Mouse (Mus musculus): ENCODE results near the gene Myh6.
"Not testable (repeated sequence)": the region's sequence is repeated elsewhere in the genome, so short reads cannot be mapped to it uniquely, and the experiment has no call there.

Gene Myh6

DNA sequence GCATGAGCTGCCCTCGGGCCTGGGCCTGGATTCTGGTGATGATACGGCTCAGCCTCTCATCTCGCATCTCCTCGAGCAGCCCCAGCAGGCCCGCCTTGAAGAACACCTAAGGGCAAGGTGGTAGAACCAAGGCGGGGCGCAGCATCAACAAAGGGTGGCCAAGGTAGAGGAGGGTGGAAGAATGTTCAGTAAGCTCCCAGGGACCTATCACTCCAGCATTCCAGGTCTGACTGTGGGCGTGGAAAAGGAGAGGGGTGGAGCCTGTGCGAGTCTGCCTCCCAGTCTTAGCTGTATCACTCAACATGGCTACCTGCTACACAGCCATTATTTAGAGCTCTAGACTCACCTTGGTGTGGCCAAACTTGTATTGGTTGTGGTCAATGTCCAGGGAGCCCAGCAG, 10.2 kb downstream of the Myh6 start:
- no peak for DNase-seq (ENCODE audit: low spot score)

DNA sequence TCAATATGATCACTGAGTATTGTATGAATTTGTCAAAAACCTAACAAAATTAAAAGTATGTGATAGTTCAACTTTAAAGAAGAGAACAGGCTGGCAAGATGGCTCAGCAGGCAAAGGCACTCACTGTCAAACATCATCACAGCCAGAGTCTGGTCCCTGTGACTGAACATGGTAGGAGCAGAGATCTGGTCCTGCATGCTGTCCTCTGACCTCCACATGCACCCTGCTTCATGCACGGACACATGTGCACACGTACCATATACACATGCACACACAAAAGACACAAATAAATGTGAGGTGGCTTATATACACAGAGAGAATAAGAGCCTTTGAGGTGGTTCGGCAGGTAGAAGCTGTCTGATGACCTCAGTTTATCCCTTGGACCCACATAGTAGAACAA, 11.2 kb downstream of the Myh6 start:
- DNase-seq (ENCODE audit: low spot score), result no peak

DNA sequence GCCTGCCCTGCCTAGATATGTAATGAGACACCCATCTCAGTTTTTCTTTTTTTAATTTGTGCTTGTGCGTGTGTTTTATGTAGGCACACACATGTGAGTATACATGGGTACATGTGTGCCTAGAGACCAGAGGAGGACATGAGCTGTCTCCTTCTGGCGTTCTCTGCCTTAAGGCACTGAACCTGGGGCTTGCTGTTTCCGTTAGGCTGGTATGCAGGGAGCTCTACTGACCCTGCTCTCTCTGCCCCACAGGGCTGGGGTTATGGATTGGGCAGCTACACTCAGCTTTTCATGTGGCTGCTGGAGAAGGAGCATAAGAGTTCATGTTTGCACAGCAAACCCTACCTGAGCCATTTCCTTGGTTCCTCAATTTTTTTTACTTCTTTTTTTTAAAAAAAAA, 12.3 kb downstream of the Myh6 start:
- DNase-seq (ENCODE audit: low spot score), result no peak

DNA sequence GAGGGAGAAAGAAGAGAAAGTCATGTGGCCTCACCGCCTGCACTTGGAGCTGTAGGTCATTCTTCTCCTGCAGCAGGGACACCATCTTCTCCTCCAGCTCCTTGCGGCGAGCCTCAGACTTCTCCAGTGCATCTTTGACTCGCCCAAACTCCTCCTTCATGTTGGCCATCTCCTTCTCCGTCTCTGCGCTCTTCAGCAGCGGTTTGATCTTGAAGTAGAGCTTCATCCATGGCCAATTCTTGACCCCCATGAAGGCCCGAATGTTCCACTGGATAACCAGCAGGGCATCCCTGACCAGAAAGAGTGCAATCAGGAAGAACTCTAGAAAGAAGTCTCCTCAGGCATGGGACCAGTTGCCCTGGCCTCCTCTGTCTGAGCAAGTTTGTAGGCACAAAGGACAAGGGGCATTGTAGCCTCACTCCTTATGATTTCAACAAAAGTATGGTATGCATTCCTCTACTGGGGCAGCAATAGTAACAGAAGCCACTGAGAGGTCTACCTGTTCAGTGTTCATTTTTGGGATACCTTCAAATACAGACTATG, 13.0 kb downstream of the Myh6 start:
- DNase-seq (ENCODE audit: low spot score), result no peak

DNA sequence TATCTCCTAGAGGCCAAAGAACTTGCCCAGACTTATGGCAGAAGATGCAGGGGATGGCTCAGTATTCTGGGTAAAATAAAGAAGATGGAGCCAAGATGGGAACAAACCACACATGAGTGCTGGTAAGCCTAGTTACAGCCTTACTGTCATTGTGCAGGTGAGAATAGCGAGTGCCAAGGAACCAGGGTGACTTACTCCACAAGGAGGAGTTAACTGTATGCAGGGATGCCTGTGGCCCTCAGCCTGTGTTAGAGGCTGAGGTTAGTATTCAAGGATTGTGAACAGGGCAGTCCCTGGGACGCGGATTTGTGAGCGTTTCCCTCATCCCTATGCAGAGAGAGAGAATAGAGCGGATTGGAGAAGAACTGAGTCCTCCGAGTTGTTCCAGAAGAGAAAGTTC, 15.1 kb downstream of the Myh6 start:
- DNase-seq (ENCODE audit: low spot score), result no peak

DNA sequence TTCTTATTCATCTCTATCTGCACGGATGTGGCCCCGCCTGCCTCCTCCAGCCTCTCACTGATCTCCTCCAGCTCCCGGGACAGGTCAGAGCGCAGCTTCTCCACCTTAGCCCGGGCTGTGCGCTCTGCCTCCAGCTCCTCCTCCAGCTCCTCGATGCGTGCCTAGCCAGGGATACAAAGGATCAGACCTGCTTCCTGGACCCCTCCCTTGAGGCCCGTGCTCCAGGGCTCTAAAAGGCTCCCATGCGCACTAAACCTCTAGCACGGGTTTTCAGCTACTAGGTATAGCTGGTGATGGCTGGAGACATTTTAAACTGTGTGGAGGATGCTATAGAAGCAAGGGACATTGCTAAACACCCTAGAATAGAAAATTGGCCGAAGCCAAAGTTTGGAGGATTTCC, 16.2 kb downstream of the Myh6 start:
- DNase-seq (ENCODE audit: low spot score), result no peak

DNA sequence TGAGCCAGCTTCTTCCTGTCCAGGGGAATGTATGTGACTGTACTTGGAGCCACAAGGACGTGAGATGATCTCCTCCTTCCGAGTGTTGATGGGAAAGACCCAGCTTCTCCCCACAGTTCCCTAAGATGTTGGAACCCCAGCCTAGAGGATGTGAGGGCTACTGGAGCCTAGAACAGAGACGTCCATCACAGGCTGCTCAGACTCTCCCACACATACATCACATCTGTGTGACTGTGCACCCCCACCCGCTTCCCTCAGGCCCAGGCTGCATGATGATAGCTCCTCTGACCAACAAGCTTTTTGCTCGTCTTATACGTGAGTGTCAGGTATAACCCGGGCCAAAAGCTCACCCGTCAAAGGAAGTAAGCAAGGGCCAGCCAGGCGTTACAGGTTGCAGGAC, 17.9 kb downstream of the Myh6 start:
- DNase-seq (ENCODE audit: low spot score), result no peak

DNA sequence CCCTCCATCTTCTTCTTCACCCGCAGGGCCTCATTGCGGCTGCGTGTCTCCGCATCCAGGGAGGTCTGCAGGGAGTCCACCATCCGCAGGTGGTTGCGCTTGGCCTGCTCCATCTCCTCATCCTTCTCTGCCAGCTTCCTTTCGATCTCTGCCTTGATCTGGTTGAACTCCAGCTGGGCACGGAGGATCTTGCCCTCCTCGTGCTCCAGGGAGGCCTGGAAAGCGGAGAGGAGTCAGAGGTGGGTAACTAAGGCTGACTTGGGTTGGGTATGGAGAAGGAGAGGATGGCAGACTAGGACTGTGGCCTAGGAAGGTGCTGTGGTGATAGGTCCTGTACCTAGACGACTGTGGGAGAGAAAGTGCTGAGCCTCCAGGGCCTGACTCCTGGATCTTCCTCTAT, 19.7 kb downstream of the Myh6 start:
- not testable (repeated sequence) for DNase-seq (ENCODE audit: low spot score)

DNA sequence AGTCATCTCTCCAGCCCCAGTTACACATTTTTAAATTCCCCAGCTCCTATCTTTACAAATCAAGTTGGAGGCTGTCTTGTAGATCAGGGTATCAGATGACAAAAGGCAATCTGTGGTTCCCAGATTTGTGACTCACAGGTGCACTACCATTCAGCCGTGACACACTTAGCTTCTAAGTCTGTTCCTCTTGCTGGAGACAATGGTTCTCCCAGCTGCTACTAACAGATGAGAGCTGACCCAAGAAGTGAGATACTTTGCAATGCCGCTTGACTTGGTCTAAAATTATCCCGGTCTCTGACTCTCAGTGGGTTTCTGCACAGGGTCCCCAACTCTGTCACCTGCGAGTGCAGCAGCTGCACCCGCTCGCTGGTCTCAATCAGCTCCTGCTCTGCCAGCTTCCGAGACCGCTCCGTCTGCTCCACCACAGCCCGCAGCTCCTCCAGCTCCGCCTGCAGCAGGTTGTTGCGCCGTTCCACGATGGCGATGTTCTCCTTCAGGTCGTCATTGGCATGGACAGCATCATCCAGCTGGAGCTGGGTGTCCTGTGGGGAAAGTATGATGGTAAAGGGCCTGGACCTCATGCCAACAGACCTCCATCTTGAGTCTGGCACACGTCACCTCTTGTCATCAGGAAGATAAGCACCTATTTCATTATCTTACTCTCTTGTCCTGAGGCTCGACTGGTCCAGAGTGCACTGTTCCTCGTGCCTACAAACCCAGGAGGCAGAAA, 20.6 kb downstream of the Myh6 start:
- no peak for DNase-seq (ENCODE audit: low spot score)

DNA sequence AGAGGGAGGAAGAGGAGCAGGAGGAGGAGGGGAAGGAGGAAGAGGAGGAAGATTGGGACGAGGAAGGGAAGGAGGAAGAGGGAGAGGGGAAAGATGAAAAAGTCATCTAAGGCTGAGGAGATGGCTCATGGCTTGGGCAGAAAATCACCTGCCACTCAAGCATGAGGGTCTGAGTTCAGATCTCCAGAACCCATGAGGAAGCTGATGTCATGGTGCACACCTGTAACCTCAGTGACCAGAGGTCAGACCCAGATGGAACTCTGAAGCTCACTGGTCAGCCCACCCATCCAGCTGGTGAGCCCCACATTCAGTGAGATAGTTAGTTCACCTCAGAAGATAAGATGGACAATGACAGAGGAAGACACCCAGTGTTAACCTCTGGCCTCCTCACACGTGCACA, 21.8 kb downstream of the Myh6 start:
- DNase-seq (ENCODE audit: low spot score), result no peak

DNA sequence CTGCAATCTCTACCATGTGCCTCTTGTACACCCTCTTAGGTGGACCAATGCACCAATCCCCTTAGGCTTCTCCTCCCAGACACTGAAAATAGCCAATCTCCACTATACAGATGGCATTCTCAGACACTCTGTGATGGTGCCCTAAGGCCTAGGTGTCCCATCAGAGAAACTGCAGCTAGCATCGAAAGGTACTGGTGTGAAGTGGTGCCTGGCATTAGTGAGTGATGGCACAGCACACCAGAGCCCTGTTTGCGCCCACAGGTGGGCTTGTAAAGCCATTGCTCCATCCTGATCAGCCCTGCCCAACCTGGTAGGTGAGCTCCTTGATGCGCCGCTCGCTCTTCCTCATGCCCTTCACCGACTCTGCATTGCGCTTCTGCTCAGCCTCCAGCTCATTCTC, 22.8 kb downstream of the Myh6 start:
- no peak for DNase-seq (ENCODE audit: low spot score)

DNA sequence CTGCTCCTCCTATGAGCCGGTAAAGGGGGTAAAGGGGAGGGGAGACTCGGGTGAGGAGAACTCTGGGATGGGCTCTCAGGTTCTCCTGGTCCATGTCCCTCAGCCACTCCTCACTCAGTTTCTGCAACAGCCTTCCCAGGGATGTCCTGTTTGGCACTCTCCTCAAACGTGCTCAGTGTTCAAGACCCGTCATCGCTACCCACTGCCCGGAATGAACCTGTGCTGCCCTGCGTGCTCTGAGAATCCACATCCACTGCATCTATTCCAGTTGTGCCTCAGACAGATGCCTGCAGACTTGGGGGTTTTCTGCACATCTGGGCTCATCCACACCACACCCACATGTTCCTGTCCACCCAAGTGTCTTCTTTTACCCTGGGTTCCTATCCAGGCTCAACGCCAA, 24.2 kb downstream of the Myh6 start:
- no peak for DNase-seq (ENCODE audit: low spot score)

DNA sequence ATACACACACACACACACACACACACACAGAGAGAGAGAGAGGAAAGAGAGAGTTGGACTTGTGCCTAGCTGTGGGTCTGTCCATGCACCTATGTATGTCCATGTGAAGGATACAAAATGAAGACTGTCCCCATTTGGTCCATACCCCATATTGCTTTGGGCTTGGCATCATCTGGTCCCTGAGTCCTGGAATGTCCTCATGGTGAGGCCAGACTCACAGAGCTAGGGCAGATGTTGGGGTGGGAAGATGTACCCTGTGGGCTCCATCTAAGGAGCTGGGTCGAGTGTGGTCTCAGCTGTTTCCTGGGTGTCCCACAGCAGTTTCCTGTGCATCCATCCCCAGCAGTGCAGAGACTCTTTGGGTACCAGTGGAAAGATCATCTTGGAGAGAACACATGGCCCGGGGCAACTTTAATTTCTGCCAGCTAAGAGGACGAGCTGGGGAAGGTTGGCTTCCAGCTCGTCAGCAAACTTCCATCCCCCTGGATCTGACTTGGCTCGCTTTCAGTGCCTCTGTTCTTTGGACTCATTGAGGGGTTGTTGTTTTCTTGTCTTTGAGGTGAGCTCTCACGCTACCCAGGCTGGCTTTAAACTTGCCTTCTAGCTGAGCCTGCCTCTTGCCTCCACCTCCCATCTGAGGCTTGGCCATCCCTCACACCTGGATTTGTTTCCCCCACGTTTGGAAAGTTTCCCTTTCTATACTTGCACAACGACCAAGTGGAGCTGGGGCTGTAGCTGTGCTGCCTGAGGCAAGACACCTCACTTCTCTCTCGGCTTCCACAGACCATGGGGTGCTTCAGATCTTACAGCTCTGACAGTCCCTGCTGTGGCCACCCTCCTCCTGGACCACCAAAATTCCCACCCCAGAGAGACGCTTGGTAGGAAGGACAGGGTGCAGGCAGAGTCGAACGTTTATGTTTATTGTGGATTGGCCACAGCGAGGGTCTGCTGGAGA, 25.4 kb downstream of the Myh6 start:
- no peak for DNase-seq (ENCODE audit: low spot score)

DNA sequence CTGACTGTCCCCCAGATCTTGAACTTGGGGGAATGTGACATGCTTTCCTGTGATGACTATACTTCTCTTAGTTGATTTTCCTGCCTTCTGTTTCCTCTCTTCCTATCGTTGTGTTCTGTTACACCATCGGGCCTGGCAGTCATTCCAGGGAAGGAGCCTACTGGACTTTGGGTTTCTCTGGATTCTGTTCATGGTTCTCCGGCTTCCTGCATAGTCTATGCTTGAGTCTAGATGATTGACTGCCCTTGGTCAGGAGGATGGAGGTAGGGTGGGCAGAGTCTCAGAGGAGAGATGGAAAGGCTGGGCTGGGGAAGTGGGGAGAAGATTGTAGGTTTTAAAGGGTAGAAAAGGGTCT, 26.6 kb downstream of the Myh6 start:
- DNase-seq (ENCODE audit: low spot score), result no peak

DNA sequence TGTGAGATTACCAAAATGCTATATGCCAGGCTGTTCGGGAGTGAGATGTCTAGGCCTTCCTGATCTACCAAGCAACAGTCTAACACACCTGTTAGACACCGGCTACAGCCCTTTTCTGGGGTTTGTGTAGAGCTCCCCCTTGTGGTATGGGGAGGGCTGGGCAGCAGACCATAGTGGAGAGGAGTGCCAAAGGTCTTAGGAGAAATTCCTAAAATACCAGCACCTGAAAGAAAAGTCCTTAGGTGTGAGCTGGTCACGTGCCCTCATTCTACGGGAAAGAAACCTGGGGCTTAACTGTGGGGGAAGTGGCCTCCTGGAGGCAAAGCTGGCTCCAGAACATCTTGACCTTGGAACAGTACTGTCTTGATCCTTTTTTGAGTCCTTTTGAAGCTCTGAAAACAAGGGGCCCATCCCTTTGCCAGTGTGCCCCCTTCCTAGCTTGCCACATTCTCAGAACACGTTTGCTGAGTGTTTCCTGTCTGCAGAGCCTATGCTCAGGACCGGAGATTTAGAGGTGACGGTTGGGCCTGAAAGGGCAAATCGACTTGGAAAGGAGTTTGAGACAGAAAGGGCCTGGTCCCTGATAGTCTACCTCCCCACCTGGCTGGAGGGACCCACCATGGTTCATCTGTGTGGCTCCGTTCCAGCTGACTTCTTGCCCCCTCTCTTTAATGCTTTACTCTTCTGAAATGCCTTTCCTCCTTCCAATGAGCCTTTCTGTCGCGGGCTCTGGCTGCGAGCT, 27.1 kb downstream of the Myh6 start:
- DNase-seq (ENCODE audit: low spot score), result peak; percentile 39

DNA sequence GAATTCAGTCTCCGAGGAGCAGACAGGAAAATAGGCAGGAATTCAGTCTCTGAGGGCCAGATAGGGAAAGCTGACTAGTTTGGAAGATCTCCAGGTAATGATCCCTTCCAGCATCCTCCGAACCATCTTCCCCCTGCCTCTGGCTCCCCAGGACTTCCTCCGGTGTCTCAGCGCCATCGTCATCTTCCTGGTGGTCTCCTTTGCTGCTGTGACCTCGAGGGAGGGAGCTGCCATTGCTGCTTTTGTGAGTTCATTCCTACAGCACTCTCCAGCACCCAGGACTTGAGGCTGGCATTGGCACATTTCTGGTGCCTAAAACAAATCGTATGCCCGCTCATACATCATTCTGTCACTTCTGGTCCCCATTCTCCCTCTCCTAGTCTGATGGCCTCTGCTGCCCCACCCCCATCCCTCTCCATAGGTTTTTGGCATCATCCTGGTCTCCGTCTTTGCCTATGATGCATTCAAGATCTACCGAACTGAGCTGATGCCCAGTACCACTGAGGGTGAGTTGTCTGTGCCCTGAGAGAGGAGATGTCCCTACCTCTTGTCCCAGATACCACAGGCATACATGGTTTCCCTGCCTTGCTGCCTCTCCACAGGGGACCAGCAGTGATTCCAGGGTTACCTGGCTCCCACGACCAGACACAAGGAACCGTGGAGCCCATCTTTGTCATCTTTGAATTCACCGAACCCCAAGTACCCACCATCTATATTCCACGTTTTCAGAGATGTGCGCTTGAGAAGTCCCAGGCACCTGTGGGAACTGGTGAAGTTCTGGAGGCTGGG, 28.1 kb downstream of the Myh6 start:
- no peak for DNase-seq (ENCODE audit: low spot score)

DNA sequence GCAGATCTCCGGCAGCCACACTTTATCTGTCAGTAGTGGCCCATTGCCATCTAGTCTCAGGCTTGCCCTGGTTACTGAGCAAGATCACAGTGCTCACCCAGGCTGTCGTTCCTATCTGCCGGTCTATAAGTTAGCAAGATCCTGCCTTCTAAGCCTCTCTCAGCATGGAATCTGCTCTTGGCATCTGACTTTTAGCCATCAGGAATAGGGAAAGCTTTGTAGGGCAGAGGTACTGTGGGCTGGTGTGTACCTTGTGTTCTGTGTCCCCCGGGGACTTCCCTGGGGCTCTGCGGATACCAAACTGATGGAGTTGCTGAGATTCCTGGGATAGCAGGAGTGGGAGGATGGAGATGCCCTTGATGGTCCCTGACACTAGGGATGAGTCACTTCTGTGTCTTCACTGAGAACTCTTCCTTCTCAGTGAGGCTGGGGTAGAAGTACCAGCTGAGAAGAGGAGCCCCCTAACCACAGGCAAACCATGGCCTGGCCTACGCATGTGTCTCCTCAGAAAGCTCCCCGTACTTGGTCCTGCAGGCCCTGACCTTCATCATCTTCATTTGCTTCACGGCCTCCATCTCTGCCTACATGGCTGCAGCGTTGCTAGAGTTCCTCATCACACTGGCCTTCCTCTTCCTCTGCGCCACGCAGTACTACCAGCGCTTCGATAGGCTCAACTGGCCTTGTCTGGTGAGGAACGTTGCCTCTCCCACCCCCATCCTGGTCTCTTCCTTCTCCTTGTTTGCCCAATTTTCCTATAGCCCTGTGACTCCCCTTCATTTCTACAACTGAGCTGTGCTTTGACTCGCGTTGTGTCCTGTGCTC, 29.2 kb downstream of the Myh6 start:
- no peak for DNase-seq (ENCODE audit: low spot score)

DNA sequence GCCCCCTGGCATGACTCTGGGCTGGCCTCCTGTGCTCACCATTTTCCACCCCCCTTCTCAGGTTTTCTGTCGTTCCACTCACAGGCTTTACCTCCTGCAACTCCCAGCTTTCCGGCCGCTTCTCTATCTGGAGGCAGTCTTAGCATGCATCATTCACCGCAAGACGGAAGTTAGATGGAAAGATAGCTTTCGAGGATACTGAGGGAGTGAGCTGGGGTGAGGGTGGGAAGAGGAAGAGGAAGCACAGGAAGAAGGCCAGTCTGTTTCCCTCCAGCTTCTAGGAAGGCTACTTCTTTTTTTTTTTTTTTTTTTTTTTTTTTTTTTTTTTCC, 29.9 kb downstream of the Myh6 start:
- DNase-seq (ENCODE audit: low spot score), result no peak

DNA sequence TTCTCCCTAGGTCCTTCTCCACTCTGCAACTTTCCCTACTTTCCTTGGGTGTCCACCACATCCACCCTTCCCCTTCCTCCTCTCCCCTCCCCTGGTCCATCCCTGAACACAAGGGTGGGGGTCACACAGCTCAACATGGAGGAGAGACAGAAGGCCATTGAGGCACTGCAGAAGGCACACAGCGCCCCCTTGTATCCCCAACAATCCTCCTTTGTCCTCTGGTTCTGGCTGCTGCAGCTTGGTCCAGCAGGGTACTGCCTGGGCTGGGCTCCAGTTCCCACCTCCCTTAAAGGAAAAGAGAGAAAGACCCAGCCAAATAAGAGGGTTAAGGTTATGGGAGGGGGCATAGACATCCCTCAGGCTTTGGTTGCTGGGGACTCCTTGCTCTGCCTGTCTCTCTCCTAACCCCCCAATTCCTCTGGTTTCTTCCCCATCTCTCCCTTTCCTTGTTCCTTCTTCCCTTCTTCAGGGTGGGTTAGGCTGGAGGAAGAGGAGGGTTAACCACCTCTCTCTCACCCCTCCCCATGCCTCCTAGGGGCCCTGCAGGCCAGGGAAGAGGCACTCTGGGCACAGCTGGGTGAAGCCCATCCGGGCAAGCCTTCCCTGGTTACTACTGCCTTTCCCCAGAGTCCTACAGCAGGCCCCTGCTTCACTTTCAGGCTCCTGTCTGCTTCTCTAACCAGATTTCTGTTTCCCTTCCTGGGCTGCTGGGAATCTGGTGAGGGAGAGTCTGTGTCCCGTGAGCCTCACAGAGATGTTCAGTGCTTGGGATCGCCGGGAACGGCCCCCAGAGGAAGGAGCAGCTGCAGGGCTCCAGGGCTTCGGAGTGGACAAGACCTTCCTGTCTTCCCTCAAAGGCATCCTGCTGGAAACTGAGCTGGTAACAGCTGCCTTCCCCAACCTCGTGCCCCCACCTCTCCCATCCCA, 30.6 kb downstream of the Myh6 start, which contains the start of gene Cmtm5:
Gene Cmtm5, plus strand, starts transcription at position 358 of the 927 bp plus-strand sequence.
- DNase-seq (ENCODE audit: low spot score), result no peak

DNA sequence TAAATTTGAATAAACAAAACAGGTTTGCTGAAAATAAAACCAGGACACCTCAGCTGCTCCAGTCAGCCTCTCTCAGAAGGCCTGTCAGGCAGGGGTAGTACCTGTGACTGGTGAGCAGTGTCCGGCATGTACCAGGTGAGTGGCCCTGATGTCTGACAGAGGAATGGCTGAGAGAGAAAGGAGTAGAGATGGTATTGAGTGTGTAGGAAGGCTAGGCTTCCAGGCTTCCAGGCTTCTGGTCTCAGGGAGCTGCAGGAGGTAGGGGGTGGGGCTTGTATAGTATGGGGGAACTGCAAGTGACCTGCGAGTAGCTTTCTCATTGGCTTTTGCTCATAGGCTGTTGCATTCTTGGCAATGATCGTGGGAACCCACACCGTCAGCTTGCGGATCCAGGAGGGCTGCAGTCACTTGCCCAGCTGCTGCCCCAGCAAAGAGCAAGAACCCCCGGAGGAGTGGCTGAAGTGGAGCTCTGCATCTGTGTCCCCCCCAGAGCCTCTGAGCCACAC, 34.0 kb downstream of the Myh6 start, which contains the start of gene Il25:
Gene Il25, plus strand, starts transcription at position 51 of the 506 bp plus-strand sequence.
- DNase-seq (ENCODE audit: low spot score), result no peak

Measured in testis, postnatal 14 days (tissue).